Mouse (Mus musculus) heart, adult 8-10 months (tissue): ENCODE data around the gene Map10. TPM values are rescaled to one million over a fixed set of nuclear protein-coding genes. Genes with fewer than 3 reads are reported as not detected.

Experiments used
- DNase-seq: peaks from one replicate; pipeline ENCODE4 v3.0.0; 2022; ENCODE audit warnings: low spot score
- total RNA-seq, 4 experiments: library from RNA; stranded (reverse); gene quantifications; 2 replicates each; pipeline ENCODE4 v1.2.4; 2022

The Map10 gene
- 1 to 10 TPM; 4.9 to 7.0 (median 6.4) TPM for total RNA-seq

DNA sequence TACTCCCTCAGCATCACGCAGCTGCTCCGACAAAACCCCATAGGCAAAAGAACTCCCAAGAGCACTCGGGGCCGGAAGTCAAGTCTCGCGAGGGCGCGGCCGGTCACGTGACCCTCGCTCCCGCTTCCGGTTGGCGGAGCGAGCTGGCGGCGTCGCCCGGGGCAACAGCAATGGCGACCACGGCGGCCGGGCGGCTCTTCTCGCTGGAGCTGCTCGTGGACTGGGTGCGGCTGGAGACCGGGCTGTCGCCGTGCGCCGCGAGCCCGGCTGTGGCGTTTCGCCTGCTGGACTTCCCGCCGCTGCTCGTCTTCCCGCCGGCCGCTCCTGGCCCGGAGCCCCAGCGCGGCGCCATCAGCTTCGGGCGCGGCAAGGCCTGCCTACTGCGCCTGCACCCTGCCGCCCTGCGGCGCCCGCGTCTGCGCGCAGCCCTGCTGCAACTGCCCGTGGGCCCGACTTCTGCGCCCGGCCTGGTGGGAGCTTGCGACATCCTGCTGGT, at the start of gene Map10:
TSS of gene Map10 (plus strand) at position 119 of the 496 bp plus-strand sequence.
- peak; percentile 83 for DNase-seq

DNA sequence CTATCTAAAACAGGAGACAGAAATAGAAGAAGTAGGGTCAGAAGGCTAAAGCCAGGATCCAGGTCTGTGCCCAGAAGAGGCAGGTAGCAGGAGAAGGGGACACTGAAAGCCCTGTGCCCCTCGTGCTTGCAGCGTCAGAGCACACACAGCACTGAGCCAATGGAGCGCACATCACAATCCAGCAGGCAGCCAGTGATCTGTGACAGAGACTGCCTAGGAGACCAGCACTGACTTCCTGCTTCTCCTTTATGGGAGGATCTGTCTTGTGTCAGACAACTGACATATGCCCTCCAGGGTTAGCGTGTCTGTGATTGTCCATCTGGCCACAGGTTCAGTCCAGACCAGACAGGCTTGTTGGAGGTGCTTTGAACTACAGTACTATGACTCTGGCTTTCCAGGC, 49.3 kb upstream of the Map10 start:
- DNase-seq: no peak

DNA sequence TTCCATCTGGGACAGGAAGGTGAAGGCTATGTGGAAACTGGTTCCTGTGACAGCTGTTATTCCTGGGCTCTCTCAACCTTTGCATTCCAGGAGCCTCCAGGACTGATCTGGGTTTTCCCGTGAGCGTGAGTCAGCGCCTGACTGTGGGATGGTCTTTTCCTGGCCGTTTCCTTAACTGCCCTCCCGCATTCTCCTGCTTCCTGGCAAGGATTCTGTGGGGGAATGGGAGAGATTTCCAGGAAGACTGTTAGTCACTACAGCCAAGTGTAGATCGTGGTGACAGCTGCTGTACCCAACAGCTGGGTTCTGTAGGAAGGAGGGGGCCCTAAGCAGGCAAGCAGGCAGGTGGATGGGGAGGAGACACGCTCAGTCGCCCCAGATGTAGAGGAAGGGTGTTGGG, 45.3 kb upstream of the Map10 start:
- DNase-seq: no peak

DNA sequence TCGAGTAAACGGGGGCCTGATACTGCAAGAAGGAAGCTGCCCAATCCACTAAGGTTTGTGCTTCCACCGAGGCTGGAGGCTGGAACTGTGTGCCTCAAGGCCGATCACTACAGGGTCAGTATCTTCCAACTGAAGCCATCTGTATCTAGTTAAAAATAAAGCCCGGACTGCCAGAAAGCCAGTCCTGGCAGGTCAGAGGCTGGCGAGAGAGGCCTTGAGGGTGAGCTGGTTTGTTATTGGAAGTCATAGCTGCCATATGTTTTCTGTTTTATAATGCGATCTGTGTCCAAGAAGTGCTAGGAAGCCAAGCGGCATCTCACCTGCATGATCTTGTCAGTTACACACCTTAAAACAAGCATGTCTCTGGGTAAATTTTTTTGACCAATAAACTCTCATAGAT, 43.2 kb upstream of the Map10 start:
- no peak for DNase-seq

DNA sequence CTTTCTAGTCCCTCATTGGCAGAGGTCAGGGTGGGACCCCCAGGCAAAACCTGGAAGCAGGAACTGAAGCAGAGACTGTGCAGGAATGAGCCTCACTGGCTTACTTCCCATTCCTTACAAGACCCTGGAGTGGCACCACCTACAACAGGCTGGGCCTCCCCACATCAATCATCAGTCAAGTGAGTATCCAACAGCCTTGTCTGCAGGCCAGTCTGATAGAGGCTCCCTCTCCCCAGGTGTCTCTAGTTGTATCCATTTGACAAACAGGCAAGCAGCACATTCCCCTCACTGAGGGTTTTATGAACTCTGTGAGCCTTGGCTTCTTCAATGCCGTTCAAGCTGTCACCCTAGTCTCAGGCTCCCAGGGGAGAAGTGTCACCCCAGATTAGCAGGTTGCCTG, 40.8 kb upstream of the Map10 start:
- no peak for DNase-seq

DNA sequence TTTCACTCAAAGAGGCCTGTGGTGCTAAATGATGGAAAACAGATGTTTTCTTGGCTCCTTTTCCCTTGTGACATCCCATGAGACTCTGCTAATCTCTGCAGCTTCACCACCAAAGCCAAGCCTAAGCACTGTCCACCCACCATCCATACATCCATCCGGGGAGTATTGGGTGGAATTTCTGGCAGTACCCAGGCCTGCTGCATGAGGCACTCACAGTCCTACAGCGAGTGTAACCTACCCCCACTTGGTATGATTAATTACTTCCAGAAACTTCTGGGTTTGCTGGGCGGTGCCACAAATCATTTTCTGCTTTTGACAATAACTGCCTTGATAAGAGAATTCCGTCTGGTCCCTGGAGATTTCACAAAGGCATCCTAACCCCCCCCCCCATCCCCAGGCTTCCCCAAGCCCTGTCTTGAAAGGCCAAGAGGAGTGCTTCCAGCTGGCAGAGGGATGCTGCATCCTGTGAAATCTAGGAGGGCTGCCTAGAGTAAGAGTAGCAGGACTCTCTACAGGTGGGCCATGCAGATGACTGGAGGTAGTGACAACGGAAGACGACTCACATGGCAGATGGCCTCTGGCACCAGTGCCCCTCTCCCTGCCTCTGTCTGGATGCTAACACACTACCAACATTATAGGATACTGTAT, 31.1 kb upstream of the Map10 start:
- DNase-seq: peak; percentile 24

DNA sequence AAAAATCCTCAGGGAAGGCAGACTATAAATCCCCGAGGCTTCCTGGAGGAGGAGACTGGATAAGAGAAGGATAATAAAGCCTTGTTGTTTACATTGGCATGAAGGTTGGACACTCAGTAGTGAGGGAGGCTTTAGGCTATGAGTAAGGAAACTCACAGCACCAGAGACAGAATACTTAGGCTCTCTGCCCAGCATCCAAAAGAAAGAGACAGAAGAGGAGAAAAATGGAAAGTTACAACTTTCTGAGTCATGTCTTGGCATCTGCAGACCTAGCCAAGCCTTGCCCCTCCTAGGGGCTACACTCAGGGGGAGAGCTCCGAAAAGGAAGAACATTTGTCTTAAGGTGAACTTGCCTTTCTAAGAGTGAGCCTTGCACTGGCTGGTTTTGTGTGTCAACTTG, 30.0 kb upstream of the Map10 start:
- no peak for DNase-seq

DNA sequence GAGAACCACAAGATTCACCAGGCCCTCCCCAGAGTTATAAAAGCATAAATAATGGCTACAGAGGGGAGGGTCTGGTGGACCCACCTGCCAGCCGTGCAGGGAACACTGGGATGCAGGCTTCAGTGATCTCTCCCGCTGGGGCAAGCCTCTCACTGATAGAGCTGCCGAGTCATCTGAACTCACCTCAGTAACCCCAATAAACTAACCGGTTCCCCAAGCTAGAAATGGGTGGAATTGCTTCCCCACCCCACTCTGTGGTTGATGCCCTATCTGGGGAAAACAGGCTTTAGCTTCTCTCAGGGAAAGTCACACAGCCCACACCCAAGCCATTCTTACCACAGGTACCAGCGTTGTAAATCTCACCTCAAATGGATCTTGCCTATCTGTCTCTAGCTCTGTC, 28.9 kb upstream of the Map10 start:
- no peak for DNase-seq

DNA sequence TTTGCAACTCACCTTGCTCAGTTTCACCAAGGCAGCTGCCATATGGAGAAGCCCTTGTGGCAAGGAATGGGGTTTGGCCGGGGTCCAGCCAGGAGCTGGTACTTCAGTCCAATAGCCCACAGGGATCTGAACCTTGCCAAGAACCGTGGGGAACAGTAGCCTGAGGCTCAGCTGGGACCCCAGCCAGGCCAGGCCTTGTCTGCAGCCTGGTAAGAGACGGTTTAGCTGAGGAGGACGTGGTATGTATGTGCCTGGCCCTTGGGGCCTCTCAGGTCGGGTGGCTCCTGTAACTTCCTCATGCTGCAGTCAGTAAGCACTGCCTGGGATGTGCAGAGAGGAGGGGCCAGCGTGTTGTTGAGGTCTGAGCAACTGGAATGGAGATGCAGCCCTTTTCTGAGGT, 27.8 kb upstream of the Map10 start:
- DNase-seq: no peak

DNA sequence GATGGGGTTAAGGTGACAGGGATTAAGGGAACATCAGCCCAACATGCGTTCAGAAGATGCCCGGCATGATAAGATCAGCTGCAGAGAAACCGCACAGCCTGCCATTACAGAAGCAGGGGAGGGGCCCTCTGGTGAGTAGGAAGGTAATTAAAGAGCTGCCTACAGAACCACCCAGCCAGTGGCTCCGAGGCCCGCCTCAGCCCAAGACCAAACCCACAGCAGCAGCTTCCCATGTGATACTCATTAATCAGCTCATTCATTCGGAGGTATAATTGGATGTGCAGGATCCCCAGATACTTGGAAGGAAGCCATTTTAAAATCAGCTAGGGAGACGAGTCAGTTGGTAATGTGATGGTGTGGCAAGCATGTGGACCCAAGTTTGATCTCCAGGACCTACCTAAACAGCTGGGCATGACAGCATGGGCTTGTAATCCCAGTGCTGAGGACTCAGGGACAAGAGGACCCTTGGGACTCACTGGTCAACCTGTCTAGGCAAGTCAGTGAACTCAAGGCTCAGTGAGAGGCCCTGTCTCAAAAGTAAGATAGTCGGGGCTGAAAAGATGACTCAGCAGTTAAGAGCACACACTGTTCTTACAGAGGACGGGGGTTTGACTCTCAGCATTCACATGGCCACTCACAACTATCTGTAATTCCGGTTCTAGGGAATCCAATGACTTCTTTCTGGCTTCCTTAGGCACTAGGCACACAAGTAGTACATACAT, 23.7 kb upstream of the Map10 start:
- no peak for DNase-seq

DNA sequence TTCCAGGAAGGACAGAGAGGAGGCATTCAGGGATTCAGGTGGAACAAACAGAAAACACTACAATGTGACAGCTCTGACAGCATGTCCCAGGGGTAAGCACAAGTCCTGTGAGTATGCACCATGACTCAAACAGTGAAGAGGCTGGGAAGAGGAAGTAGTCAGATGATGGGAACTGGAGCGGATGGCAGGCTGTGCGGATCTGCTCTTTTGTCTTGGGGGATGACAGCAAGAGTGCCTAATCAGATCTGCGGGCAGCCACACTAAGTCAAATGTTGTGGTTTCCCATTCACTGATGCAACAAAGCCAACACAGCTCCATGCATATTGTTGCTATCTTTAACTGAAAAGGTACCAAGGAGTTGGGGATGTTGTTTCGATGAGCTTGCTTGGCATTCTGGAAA, 20.2 kb upstream of the Map10 start:
- no peak for DNase-seq

DNA sequence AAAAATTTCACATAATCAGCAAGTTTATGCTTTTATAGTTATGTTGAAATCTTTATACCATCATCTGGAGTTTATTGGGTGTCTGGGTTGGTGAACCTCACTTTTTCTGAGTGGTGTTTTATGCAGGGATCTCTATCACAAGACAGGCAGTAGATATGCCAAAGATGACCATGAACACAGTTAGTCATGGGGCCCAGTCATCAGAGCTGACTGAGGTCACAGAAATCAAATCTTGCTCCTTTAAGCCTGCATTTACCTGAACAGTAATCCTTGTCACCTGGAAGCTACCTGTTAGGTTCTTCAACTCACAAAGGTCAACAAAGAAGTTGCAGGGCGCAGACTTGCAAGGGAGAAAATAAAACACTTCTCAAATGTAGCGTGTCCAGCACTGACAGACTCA, 14.8 kb upstream of the Map10 start:
- no peak for DNase-seq

DNA sequence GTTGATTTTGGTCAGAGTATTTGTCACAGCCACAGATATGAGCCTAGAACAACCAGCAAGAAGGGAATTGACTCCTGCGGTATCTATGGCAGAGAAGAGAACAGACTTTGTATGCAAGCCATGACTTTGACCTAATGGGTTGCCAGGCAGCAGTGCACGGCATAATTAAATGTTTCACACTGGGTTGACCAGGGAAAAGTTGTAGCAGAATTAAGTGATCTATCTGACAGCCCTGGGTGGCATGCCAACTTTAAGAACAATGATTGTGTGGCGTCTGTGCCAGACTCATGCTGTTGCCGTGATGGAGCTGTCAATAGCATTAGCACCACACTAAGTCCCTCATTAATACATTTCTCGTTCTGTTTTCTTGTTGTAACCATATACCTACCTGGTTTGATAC, 11.1 kb upstream of the Map10 start:
- no peak for DNase-seq

DNA sequence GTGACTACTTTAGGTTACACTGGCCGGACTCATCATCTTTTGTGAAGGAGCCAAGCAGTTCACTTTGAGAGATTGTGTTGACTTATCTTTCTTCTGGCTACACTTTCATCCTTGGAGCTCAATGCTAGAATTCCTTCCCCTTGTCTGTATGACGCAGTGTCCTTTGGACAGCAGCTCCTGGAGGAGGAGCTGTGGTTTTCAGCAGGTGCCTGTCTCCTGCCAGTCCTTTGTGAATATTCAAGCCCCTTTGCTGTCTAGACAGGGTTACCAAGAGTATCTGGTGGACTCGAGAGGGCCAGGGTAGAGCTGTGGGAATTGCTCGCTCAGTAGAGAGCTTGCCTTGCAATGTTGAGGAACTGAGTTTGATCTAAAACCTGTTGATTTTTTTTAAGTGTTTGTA, 10.7 kb upstream of the Map10 start:
- DNase-seq: no peak

DNA sequence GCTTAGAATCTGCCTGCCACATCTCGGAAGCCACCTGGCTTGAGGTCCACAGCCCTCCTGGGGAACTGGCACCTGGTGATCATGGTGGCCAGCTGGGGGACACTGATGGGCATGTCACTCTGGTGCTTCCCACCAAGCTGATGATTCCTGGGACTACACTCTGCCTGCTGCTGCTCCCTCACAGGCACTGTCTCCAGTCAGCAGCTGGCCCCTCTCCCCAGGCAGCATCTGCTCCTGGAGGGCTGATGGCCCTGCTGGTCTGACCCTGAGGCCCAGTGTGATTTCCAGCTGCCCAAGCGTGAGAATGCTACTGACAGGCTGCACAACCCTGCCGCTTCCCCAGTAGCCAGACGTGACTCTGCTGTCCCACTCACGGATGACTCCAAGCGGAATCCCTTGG, 9.2 kb upstream of the Map10 start:
- no peak for DNase-seq

DNA sequence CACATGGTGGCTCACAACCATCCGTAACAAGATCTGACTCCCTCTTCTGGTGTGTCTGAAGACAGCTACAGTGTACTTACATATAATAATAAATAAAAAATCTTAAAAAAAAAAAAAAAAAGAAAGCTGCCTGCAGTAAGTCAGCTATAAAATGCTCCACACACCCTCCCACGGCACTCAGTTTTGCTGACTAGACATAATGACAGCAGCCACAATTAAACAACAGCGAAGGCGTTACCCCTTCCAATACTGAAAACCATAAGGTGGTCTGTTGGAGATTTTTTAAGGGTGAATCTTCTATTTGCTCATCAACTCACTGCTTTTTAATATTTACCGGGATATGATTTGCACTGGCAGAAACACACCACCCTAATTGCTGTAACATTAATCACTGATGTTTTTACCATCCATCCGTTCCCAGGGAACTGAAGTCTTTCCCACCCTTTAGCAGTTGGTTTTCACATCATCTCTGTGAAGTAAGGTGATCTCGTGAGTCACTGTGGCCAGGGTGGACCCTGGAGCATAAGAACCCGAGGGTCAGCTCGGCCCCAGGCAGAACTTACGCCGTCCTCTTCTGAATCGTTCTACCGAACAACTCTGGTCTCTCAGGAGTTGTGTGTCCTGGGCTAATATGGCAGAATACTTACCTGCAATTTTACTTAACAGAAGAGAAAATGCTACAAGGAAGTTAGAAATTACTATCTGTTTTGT, 7.5 kb upstream of the Map10 start:
- peak; percentile 48 for DNase-seq

DNA sequence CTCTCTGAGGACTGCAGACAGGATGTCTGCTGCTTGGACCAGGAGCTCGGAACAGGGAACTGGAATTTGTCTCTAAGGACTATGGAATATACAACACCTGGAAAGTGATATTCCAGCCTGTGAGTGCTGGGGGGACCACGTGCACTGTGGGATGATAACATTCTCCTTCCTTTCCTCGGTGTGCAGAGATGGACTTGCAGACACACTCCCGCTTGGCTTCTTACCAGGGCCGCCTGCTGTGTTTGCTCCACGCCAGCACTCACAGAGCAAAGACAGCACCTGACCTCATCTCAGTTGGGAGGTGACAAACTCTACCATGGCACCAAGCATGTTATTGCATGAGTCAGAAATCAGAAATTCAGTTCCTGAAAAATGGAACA, 7.0 kb upstream of the Map10 start:
- DNase-seq: no peak

DNA sequence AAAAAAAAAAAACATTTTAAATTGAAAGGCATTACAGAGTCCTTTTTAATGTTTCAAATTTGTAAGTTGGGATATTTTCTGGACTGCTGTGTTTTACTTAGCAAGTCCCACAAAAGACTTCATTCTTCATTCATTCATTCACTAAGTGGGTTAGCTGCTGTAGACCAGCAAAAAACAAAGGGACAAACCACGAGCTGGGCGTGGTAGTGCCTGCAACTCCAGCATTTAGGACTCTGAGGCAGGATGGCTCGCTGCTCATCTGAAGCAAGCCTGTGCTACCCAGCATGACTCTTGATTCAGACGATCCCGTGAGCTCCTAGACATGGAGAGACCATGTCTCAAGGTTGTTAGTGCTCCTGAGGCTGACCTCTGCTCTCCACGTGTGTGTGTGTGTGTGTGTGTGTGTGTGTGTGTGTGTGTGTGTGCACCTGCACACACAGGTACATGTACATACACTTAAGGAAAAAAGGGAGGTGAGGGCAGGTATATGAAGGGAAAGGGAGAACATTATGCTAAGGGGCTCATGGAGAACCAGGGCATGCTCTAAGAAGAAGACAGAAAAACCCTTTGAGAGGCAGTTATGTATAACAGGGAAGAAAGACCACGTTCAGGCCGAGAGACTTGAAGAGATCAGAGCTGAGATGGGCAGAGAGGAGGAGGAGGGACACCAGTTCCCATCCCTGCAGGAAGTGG, 4.3 kb upstream of the Map10 start:
- no peak for DNase-seq

DNA sequence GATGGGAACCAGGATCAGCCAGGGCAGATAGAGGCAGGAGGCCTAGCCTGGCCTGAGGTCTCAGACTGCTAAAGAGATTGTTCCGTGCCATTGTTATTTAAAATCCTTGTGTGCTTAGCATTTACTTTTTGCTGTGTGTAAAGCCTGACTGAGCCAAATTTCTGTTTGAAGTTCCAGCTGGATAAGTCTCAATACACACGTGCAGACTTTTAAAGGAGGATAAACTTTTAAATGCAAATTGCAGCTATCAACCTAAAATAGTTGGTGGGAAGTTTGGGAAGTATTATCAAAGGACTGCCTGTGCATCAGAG, 3.8 kb upstream of the Map10 start:
- no peak for DNase-seq

DNA sequence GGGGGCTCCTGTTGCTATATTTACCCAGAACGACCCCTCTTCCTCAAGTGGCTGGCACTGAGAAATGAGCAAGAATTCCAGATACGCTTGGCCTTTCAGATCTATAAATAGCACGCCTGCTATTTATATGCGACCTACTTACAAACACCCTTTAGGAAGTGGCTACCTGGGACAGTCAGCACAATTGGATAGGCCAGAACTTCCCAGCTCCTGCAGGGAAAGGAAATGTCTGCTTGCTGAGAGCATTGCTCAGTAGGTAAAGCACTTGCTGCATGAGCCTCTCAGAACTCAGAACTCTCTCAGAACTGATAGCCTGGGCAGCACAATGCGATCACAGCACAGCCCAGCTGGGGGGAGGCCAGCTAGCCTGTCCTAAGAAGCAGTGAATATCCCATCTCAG, 3.4 kb upstream of the Map10 start:
- DNase-seq: peak; percentile 53

DNA sequence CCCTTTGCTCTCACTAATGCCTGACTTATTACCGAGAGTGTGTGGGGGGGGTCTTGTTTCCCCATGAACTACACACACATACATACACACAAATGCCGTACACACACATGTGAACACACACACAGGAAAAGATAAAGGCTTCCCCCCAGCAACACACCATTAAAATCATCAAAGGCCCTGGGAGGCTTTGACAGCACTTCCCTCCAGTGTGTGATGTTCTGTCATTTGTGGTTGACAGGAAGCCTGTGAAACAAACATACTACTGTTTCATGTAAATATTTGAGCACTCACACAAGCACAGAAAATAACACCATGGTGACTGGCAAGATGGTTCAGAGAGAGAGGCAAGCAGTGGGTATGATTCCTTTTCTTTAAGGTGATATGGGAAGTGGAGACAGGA, 2.4 kb upstream of the Map10 start:
- DNase-seq: no peak

DNA sequence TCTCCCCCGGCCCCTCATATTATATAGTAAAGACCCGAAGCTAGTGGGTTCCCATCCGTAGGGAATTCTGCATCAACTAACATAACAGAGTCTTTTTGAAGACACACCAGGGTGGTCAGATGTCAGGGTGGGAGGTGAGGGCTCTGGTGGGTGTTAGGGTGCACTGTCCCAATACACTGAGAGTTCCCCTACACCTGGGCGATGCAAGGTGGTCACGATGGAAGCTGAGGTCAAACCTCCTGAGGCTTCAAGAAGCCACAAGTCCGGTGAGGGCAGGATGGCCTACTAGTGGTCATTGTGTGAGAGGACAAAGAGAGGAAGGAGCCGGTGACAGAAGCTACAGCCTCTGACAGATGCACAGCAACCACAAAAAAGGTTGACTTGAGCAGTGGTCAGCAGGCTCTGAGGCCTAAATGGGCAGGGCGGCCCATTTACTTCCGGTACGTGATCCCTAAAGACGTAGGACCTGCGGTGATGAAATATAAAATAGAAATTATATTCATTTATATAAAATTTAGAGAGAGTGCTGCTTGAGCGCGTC, 389 bp upstream of the Map10 start:
- DNase-seq: no peak
